Mouse (Mus musculus): ENCODE measurements around the gene Rnf157. TPM values are rescaled to one million over a fixed set of nuclear protein-coding genes. Genes with fewer than 3 reads are reported as not detected.

Gene Rnf157
- total and polyA plus RNA-seq, 3 experiments = 8.7 to 39.3 (median 10.9) TPM

- no peaks in the 10 kb centered on the region for H3K27me3 ChIP-seq (replicated peaks)
- H3K4me3 ChIP-seq (replicated peaks in 1 of 3; ENCODE audit: low read depth in 2 of 3, low read length in 2 of 3, poor library complexity in 1 of 3) = no peak overlapping the region
- dilution Hi-C loops (cut with MboI; ENCODE audit: extremely low pct_ligation_motif_present, extremely low pct_unique_long_range_greater_than_20kb, low sequenced_read_pairs) = no loop called here
Measured at GRCm38 (mm10) chr11:116446308-116446887, 33.6 kb upstream of the Rnf157 start.

GRCm38 (mm10) chr11:116445596-116446307, 32.9 kb upstream of the Rnf157 start:
- no peaks in the 10 kb centered on the region for H3K79me2 ChIP-seq (replicated peaks; ENCODE audit: control insufficient read depth, extremely low read depth, insufficient read depth, poor library complexity, severe bottlenecking)
- dilution Hi-C loops (cut with MboI; ENCODE audit: extremely low pct_ligation_motif_present, extremely low pct_unique_long_range_greater_than_20kb, low sequenced_read_pairs) (no loop called here), in situ Hi-C loops (cut with MboI; ENCODE audit: low pct_ligation_motif_present, low pct_unique_long_range_greater_than_20kb, low sequenced_read_pairs) (loop anchor here (5.0 kb wide), 1 partner anchor 128 kb away; no protein-coding TSS in a partner anchor)
- H3K9ac ChIP-seq (ENCODE audit: insufficient read depth, low read depth) = no peak overlapping the region
- H3K4me1 ChIP-seq (ENCODE audit: control insufficient read depth in 1 of 2, insufficient read depth in 2 of 2) = peaks cover 54 to 56% of the 10 kb centered on the region in 2 experiments
- H3K4me2 ChIP-seq (ENCODE audit: insufficient read depth, low read depth, poor library complexity, severe bottlenecking) = no peak overlapping the region
- no peak overlapping the region for H3K4me3 ChIP-seq (replicated peaks in 1 of 3; ENCODE audit: low read depth in 2 of 3, low read length in 2 of 3, poor library complexity in 1 of 3)
- H3K27ac ChIP-seq (ENCODE audit: insufficient read depth, low read depth) = peak overlapping the region; percentile 29
- H3K36me3 ChIP-seq (replicated peaks in 1 of 2; ENCODE audit: control insufficient read depth in 1 of 2, insufficient read depth in 1 of 2, low read length in 1 of 2) = peaks cover under 1 to 11% of the 10 kb centered on the region in 2 experiments
- H3K27me3 ChIP-seq (replicated peaks) = no peaks in the 10 kb centered on the region
- DNase-seq (ENCODE audit: extremely low read depth) = peak; percentile 94
- peaks cover 15% of the 10 kb centered on the region for H3K9me3 ChIP-seq (replicated peaks; ENCODE audit: low read length)
- peak; percentile 57 for TF ChIP-seq MXI1 (IDR thresholded peaks at IDR 0.05; ENCODE audit: low read depth, low read length)
- TF ChIP-seq JUND (conservative IDR thresholded peaks at IDR 0.05; ENCODE audit: low read depth, low read length) = 0 out of 2 replicates have a peak, but pooled peaks have one; percentile 20
- TF ChIP-seq RCOR1 (conservative IDR thresholded peaks at IDR 0.05; ENCODE audit: low read depth, low read length) = peak; percentile 65
- TF ChIP-seq ZMIZ1 (IDR thresholded peaks at IDR 0.05; ENCODE audit: low read depth, low read length) = 0 out of 2 replicates have a peak, but pooled peaks have one; percentile 38
- no peak for TF ChIP-seq POLR2AphosphoS2 (IDR thresholded peaks at IDR 0.05; ENCODE audit: low read depth, low read length)
- TF ChIP-seq UBTF (IDR thresholded peaks at IDR 0.05; ENCODE audit: low read depth, low read length) = no peak
- no peak for TF ChIP-seq GABPA (IDR thresholded peaks at IDR 0.05; ENCODE audit: insufficient replicate concordance, low read depth, low read length)
- peak; percentile 50; the same call in 1 of the 2 replicates for TF ChIP-seq HCFC1 (IDR thresholded peaks at IDR 0.05; ENCODE audit: low read depth, low read length)
- no peak for TF ChIP-seq PAX5 (IDR thresholded peaks at IDR 0.05; ENCODE audit: low read length)
- TF ChIP-seq NRF1 (IDR thresholded peaks at IDR 0.05; ENCODE audit: low read depth, low read length) = peak; percentile 57
- peak; percentile 38; the same call in 1 of the 2 replicates for TF ChIP-seq MAFK (IDR thresholded peaks at IDR 0.05; ENCODE audit: insufficient replicate concordance, low read length)
- peak; percentile 93 for TF ChIP-seq SIN3A (IDR thresholded peaks at IDR 0.05; ENCODE audit: low read length)
- TF ChIP-seq MAX (IDR thresholded peaks at IDR 0.05; ENCODE audit: low read length) = peak; percentile 81
- no peak for TF ChIP-seq KAT2A (IDR thresholded peaks at IDR 0.05; ENCODE audit: insufficient replicate concordance, low read length)
- no peak for TF ChIP-seq USF1 (IDR thresholded peaks at IDR 0.05; ENCODE audit: low read depth, low read length)
- TF ChIP-seq ZC3H11A (IDR thresholded peaks at IDR 0.05; ENCODE audit: low read depth, low read length) = peak; percentile 100
- TF ChIP-seq TCF12 (IDR thresholded peaks at IDR 0.05; ENCODE audit: low read depth, low read length) = no peak; the same call in none of the 2 replicates
- peak; percentile 79 for TF ChIP-seq IRF4 (IDR thresholded peaks at IDR 0.05; ENCODE audit: low read depth, low read length)
- peak; percentile 29; the same call in 1 of the 2 replicates for TF ChIP-seq JUN (IDR thresholded peaks at IDR 0.05; ENCODE audit: insufficient read depth, low read depth, low read length)
- peak; percentile 60; the same call in 1 of the 2 replicates for TF ChIP-seq E2F4 (IDR thresholded peaks at IDR 0.05; ENCODE audit: insufficient replicate concordance, low read depth, low read length)
- TF ChIP-seq ELF1 (IDR thresholded peaks at IDR 0.05; ENCODE audit: low read depth, low read length) = peak; percentile 79
- TF ChIP-seq CHD1 (IDR thresholded peaks at IDR 0.05; ENCODE audit: low read depth, low read length) = peak; percentile 66; the same call in 1 of the 2 replicates
- peak; percentile 98 to 99 for TF ChIP-seq CTCF (conservative IDR thresholded peaks at IDR 0.05 in 1 of 2, IDR thresholded peaks at IDR 0.05 in 1 of 2; ENCODE audit: low read depth in 2 of 2, low read length in 2 of 2)
- TF ChIP-seq SMC3 (IDR thresholded peaks at IDR 0.05; ENCODE audit: low read depth, low read length) = peak; percentile 100

More at GRCm38 (mm10) chr11:116446308-116446887, 33.6 kb upstream of the Rnf157 start:
- H3K9ac ChIP-seq (ENCODE audit: insufficient read depth, low read depth) = no peak overlapping the region
- peaks cover 49% of the 10 kb centered on the region in 2 experiments for H3K4me1 ChIP-seq (ENCODE audit: control insufficient read depth in 1 of 2, insufficient read depth in 2 of 2)
- no peak for TF ChIP-seq RAD21 (IDR thresholded peaks at IDR 0.05; ENCODE audit: low read depth, low read length)
- no peak for TF ChIP-seq ZNF384 (IDR thresholded peaks at IDR 0.05; ENCODE audit: low read depth, low read length)
- TF ChIP-seq ZKSCAN1 (IDR thresholded peaks at IDR 0.05; ENCODE audit: borderline replicate concordance, low read depth, low read length) = no peak
- TF ChIP-seq TCF12 (IDR thresholded peaks at IDR 0.05; ENCODE audit: low read depth, low read length) = no peak
- TF ChIP-seq ELF1 (IDR thresholded peaks at IDR 0.05; ENCODE audit: low read depth, low read length) = no peak
- no peak for TF ChIP-seq CHD2 (IDR thresholded peaks at IDR 0.05; ENCODE audit: low read length)
- TF ChIP-seq UBTF (IDR thresholded peaks at IDR 0.05; ENCODE audit: low read depth, low read length) = no peak
- no peak for TF ChIP-seq CTCF (conservative IDR thresholded peaks at IDR 0.05 in 1 of 2, IDR thresholded peaks at IDR 0.05 in 1 of 2; ENCODE audit: low read depth in 2 of 2, low read length in 2 of 2)
- TF ChIP-seq MAX (IDR thresholded peaks at IDR 0.05; ENCODE audit: low read length) = no peak
- no peak for TF ChIP-seq GABPA (IDR thresholded peaks at IDR 0.05; ENCODE audit: insufficient replicate concordance, low read depth, low read length)
- TF ChIP-seq MEF2A (IDR thresholded peaks at IDR 0.05; ENCODE audit: borderline replicate concordance, low read depth, low read length) = no peak
- TF ChIP-seq BHLHE40 (IDR thresholded peaks at IDR 0.05; ENCODE audit: low read depth, low read length) = no peak
- no peak for TF ChIP-seq IRF4 (IDR thresholded peaks at IDR 0.05; ENCODE audit: low read depth, low read length)
- no peak for TF ChIP-seq USF1 (IDR thresholded peaks at IDR 0.05; ENCODE audit: low read depth, low read length)
- no peak for TF ChIP-seq NRF1 (IDR thresholded peaks at IDR 0.05; ENCODE audit: low read depth, low read length)
- H3K9me3 ChIP-seq (replicated peaks; ENCODE audit: low read length) = peaks cover 20% of the 10 kb centered on the region
- no peak for DNase-seq (ENCODE audit: extremely low read depth)
- H3K79me2 ChIP-seq (replicated peaks; ENCODE audit: control insufficient read depth, extremely low read depth, insufficient read depth, poor library complexity, severe bottlenecking) = no peaks in the 10 kb centered on the region
- peaks cover 0 to 6% of the 10 kb centered on the region in 2 experiments for H3K36me3 ChIP-seq (replicated peaks in 1 of 2; ENCODE audit: control insufficient read depth in 1 of 2, insufficient read depth in 1 of 2, low read length in 1 of 2)
- no peak overlapping the region for H3K4me2 ChIP-seq (ENCODE audit: insufficient read depth, low read depth, poor library complexity, severe bottlenecking)
- in situ Hi-C loops (cut with MboI; ENCODE audit: low pct_ligation_motif_present, low pct_unique_long_range_greater_than_20kb, low sequenced_read_pairs) = loop anchor here (5.0 kb wide), 1 partner anchor 129 kb away; no protein-coding TSS in a partner anchor
- no peak overlapping the region for H3K27ac ChIP-seq (ENCODE audit: insufficient read depth, low read depth)

Measured in CH12.LX (cell line).